Mouse (Mus musculus): ENCODE results near the gene Hist2h2ac. TPM values are rescaled to one million over a fixed set of nuclear protein-coding genes. Genes with fewer than 3 reads are reported as not detected.
"Not testable (repeated sequence)": the region's sequence is repeated elsewhere in the genome, so short reads cannot be mapped to it uniquely, and the experiment has no call there.

The Hist2h2ac gene
- polyA plus RNA-seq, 1 experiment from 2014 or later: 7.8 TPM

GRCm38 (mm10) chr3:96181510-96182381, 38.9 kb downstream of the Hist2h2ac start:
- DNase-seq (ENCODE audit: low spot score) (no peak), ATAC-seq (ENCODE audit: insufficient read depth, low FRiP score, low TSS enrichment) (peak; percentile 33; the same call in 1 of the 2 replicates)
- Histone ChIP-seq H3K4me2 (ENCODE audit: low read depth) (peak overlapping the region; percentile 73), H3K9ac (ENCODE audit: low read length) (0 out of 2 replicates have a peak overlapping the region, but pooled peaks have one; percentile 1), H3K27me3 (ENCODE audit: control insufficient read depth, insufficient read depth, low read length) (no peaks in the 10 kb centered on the region), H3K9me3 (ENCODE audit: control insufficient read depth, low read length) (no peaks in the 10 kb centered on the region), H3K4me3 (ENCODE audit: low read depth, low read length) (peak overlapping the region; percentile 43), H3K4me1 (ENCODE audit: control insufficient read depth, insufficient read depth, low read length) (0 out of 2 replicates have a peak, but pooled peaks cover 3% of the 10 kb centered on the region), H3K27ac (ENCODE audit: low read depth, low read length) (no peak overlapping the region), H3K36me3 (ENCODE audit: control insufficient read depth, insufficient read depth, low read length) (peaks cover 2% of the 10 kb centered on the region)
- 36% methylated on average over 11 of the region's 12 CpGs for WGBS

GRCm38 (mm10) chr3:96180727-96181477, 39.8 kb downstream of the Hist2h2ac start, which contains the start of gene Sv2a:
Gene Sv2a (plus strand): TSS chr3:96181151.
- H3K27ac ChIP-seq (ENCODE audit: low read depth, low read length): no peak within 1 kb of the TSS
- peak within 1 kb of the TSS; percentile 73 for H3K4me2 ChIP-seq (ENCODE audit: low read depth)
- H3K36me3 ChIP-seq (ENCODE audit: control insufficient read depth, insufficient read depth, low read length): peaks cover 2% of the 10 kb centered on the region
- no peaks in the 10 kb centered on the region for H3K27me3 ChIP-seq (ENCODE audit: control insufficient read depth, insufficient read depth, low read length)
- H3K4me1 ChIP-seq (ENCODE audit: control insufficient read depth, insufficient read depth, low read length): 0 out of 2 replicates have a peak, but pooled peaks cover 3% of the 10 kb centered on the region
- peak within 1 kb of the TSS; percentile 64 for H3K9ac ChIP-seq (ENCODE audit: low read length)
- DNase-seq (ENCODE audit: low spot score) (peak; percentile 53), ATAC-seq (ENCODE audit: insufficient read depth, low FRiP score, low TSS enrichment) (peak; percentile 60)
- no peaks in the 10 kb centered on the region for H3K9me3 ChIP-seq (ENCODE audit: control insufficient read depth, low read length)
- peak within 1 kb of the TSS; percentile 43 for H3K4me3 ChIP-seq (ENCODE audit: low read depth, low read length)
- 0% methylated on average over 5 of the region's 23 CpGs for WGBS

GRCm38 (mm10) chr3:96179531-96179930, 41.1 kb downstream of the Hist2h2ac start:
- no peaks in the 10 kb centered on the region for H3K27me3 ChIP-seq (ENCODE audit: control insufficient read depth, insufficient read depth, low read length)
- no peak overlapping the region for H3K4me3 ChIP-seq (ENCODE audit: low read depth, low read length)
- WGBS: 68% methylated on average over 4 of the region's 4 CpGs
- H3K27ac ChIP-seq (ENCODE audit: low read depth, low read length): no peak overlapping the region
- no peak for ATAC-seq (ENCODE audit: insufficient read depth, low FRiP score, low TSS enrichment)
- peaks cover 2% of the 10 kb centered on the region for H3K36me3 ChIP-seq (ENCODE audit: control insufficient read depth, insufficient read depth, low read length)
- H3K9ac ChIP-seq (ENCODE audit: low read length): no peak overlapping the region
- H3K4me1 ChIP-seq (ENCODE audit: control insufficient read depth, insufficient read depth, low read length): 0 out of 2 replicates have a peak, but pooled peaks cover 3% of the 10 kb centered on the region
- H3K4me2 ChIP-seq (ENCODE audit: low read depth): no peak overlapping the region
- H3K9me3 ChIP-seq (ENCODE audit: control insufficient read depth, low read length): no peaks in the 10 kb centered on the region
- DNase-seq (ENCODE audit: low spot score): no peak

- no peaks in the 10 kb centered on the region for H3K9me3 ChIP-seq (ENCODE audit: control insufficient read depth, low read length)
- H3K4me1 ChIP-seq (ENCODE audit: control insufficient read depth, insufficient read depth, low read length): peaks cover 6% of the 10 kb centered on the region; the same call in 1 of the 2 replicates
- peaks cover 2% of the 10 kb centered on the region for H3K36me3 ChIP-seq (ENCODE audit: control insufficient read depth, insufficient read depth, low read length)
- ATAC-seq (ENCODE audit: insufficient read depth, low FRiP score, low TSS enrichment) (no peak), DNase-seq (ENCODE audit: low spot score) (no peak)
- H3K4me3 ChIP-seq (ENCODE audit: low read depth, low read length): no peak overlapping the region
- no peak overlapping the region for H3K4me2 ChIP-seq (ENCODE audit: low read depth)
- no peaks in the 10 kb centered on the region for H3K27me3 ChIP-seq (ENCODE audit: control insufficient read depth, insufficient read depth, low read length)
- H3K9ac ChIP-seq (ENCODE audit: low read length): no peak overlapping the region
- WGBS: 85% methylated on average over 2 of the region's 2 CpGs
- H3K27ac ChIP-seq (ENCODE audit: low read depth, low read length): no peak overlapping the region
Observed at GRCm38 (mm10) chr3:96178902-96179301, 41.8 kb downstream of the Hist2h2ac start.

- H3K4me2 ChIP-seq (ENCODE audit: low read depth): no peak overlapping the region
- WGBS: 93% methylated on average over 4 of the region's 4 CpGs
- ATAC-seq (ENCODE audit: insufficient read depth, low FRiP score, low TSS enrichment) (no peak), DNase-seq (ENCODE audit: low spot score) (no peak)
- no peak overlapping the region for H3K27ac ChIP-seq (ENCODE audit: low read depth, low read length)
- no peaks in the 10 kb centered on the region for H3K9me3 ChIP-seq (ENCODE audit: control insufficient read depth, low read length)
- peaks cover 7% of the 10 kb centered on the region; the same call in 1 of the 2 replicates for H3K4me1 ChIP-seq (ENCODE audit: control insufficient read depth, insufficient read depth, low read length)
- H3K27me3 ChIP-seq (ENCODE audit: control insufficient read depth, insufficient read depth, low read length): no peaks in the 10 kb centered on the region
- no peak overlapping the region for H3K9ac ChIP-seq (ENCODE audit: low read length)
- peaks cover 2% of the 10 kb centered on the region for H3K36me3 ChIP-seq (ENCODE audit: control insufficient read depth, insufficient read depth, low read length)
- H3K4me3 ChIP-seq (ENCODE audit: low read depth, low read length): no peak overlapping the region
Observed at GRCm38 (mm10) chr3:96178427-96178826, 42.3 kb downstream of the Hist2h2ac start.

- DNase-seq (ENCODE audit: low spot score) (no peak), ATAC-seq (ENCODE audit: insufficient read depth, low FRiP score, low TSS enrichment) (no peak)
- whole genome bisulfite sequencing: 97% methylated on average over 6 of the region's 6 CpGs
- Histone ChIP-seq H3K4me1 (ENCODE audit: control insufficient read depth, insufficient read depth, low read length) (peaks cover 12% of the 10 kb centered on the region), H3K9ac (ENCODE audit: low read length) (no peak overlapping the region), H3K9me3 (ENCODE audit: control insufficient read depth, low read length) (no peaks in the 10 kb centered on the region), H3K4me3 (ENCODE audit: low read depth, low read length) (no peak overlapping the region), H3K27me3 (ENCODE audit: control insufficient read depth, insufficient read depth, low read length) (no peaks in the 10 kb centered on the region), H3K27ac (ENCODE audit: low read depth, low read length) (no peak overlapping the region), H3K4me2 (ENCODE audit: low read depth) (no peak overlapping the region), H3K36me3 (ENCODE audit: control insufficient read depth, insufficient read depth, low read length) (peaks cover 2% of the 10 kb centered on the region)
Observed at GRCm38 (mm10) chr3:96175251-96175650, 45.4 kb downstream of the Hist2h2ac start.

- H3K27ac ChIP-seq (ENCODE audit: low read depth, low read length); ATAC-seq (ENCODE audit: insufficient read depth, low FRiP score, low TSS enrichment); DNase-seq (ENCODE audit: low spot score); H3K9me3 ChIP-seq (ENCODE audit: control insufficient read depth, low read length); H3K4me2 ChIP-seq (ENCODE audit: low read depth); H3K9ac ChIP-seq (ENCODE audit: low read length); H3K27me3 ChIP-seq (ENCODE audit: control insufficient read depth, insufficient read depth, low read length); H3K36me3 ChIP-seq (ENCODE audit: control insufficient read depth, insufficient read depth, low read length); H3K4me3 ChIP-seq (ENCODE audit: low read depth, low read length): not testable (repeated sequence)
- H3K4me1 ChIP-seq (ENCODE audit: control insufficient read depth, insufficient read depth, low read length): peaks cover 12% of the 10 kb centered on the region
- WGBS: 93% methylated on average over 4 of the region's 4 CpGs
Observed at GRCm38 (mm10) chr3:96174042-96174441, 46.6 kb downstream of the Hist2h2ac start.

GRCm38 (mm10) chr3:96173185-96173584, 47.5 kb downstream of the Hist2h2ac start:
- Histone ChIP-seq H3K36me3 (ENCODE audit: control insufficient read depth, insufficient read depth, low read length) (peaks cover 2% of the 10 kb centered on the region), H3K4me2 (ENCODE audit: low read depth) (peak overlapping the region; percentile 94), H3K27me3 (ENCODE audit: control insufficient read depth, insufficient read depth, low read length) (no peaks in the 10 kb centered on the region), H3K4me3 (ENCODE audit: low read depth, low read length) (peak overlapping the region; percentile 94), H3K4me1 (ENCODE audit: control insufficient read depth, insufficient read depth, low read length) (peaks cover 12% of the 10 kb centered on the region), H3K9me3 (ENCODE audit: control insufficient read depth, low read length) (no peaks in the 10 kb centered on the region), H3K9ac (ENCODE audit: low read length) (peak overlapping the region; percentile 95), H3K27ac (ENCODE audit: low read depth, low read length) (no peak overlapping the region)
- no peak for DNase-seq (ENCODE audit: low spot score)
- 41% methylated on average over 7 of the region's 7 CpGs for WGBS
- no peak for ATAC-seq (ENCODE audit: insufficient read depth, low FRiP score, low TSS enrichment)
